Mouse (Mus musculus) liver, embryonic 14.5 days (tissue): ENCODE data around the gene Cabp2. TPM values are rescaled to one million over a fixed set of nuclear protein-coding genes. Genes with fewer than 3 reads are reported as not detected.

Source experiments
- ATAC-seq: fragments of 200-750 bp; cut with Nextera tagmentation; 2 replicates; pipeline ENCODE4 v1.8.0; 2017; ENCODE audit warnings: moderate number of reproducible peaks, mild to moderate bottlenecking, moderate library complexity; ENCODE audit not compliant: insufficient read depth
- DNase-seq, 3 experiments: peaks; one replicate each; pipeline ENCODE4 v3.0.0-alpha.2; 2012 to 2013; ENCODE audit warnings: low read depth in 3 of 3, low spot score in 3 of 3
- H3K27ac ChIP-seq: fragments of 300-500 bp; sonication (generic); 2 replicates; pipeline ENCODE4 v1.5.1; 2014; ENCODE audit warnings: moderate library complexity, mild to moderate bottlenecking, control low read depth, inconsistent platforms
- H3K27me3 ChIP-seq: fragments of 300-500 bp; sonication (generic); 2 replicates; pipeline ENCODE4 v1.6.1; 2014; ENCODE audit warnings: mild to moderate bottlenecking, low read length, moderate library complexity; ENCODE audit not compliant: control insufficient read depth, insufficient read depth
- H3K36me3 ChIP-seq: fragments of 300-500 bp; sonication (generic); replicated peaks from 2 replicates; pipeline ENCODE4 v1.6.1; 2014; ENCODE audit warnings: low read depth; ENCODE audit not compliant: control insufficient read depth, insufficient read depth
- H3K4me1 ChIP-seq, 2 experiments: fragments of 200-500 bp in 1 of 2; fragments of 300-500 bp in 1 of 2; sonication (generic) in 1 of 2; replicated peaks; 2 replicates each; pipeline ENCODE4 v1.6.1; 2012 to 2014; ENCODE audit warnings: antibody characterized with exemption in 1 of 2, inconsistent platforms in 1 of 2, low read length in 1 of 2; ENCODE audit not compliant: control insufficient read depth in 2 of 2, insufficient read depth in 2 of 2
- H3K4me2 ChIP-seq: fragments of 300-500 bp; sonication (generic); 2 replicates; pipeline ENCODE4 v1.6.1; 2014; ENCODE audit warnings: low read depth, mild to moderate bottlenecking, control low read depth, moderate library complexity
- H3K4me3 ChIP-seq, 2 experiments: fragments of 200-500 bp in 1 of 2; fragments of 300-500 bp in 1 of 2; sonication (generic) in 1 of 2; 2 replicates each; pipeline ENCODE4 v1.5.1; 2012 to 2014; ENCODE audit warnings: low read depth in 2 of 2, low read length in 2 of 2, mild to moderate bottlenecking in 2 of 2, control low read depth in 1 of 2, inconsistent platforms in 1 of 2, moderate library complexity in 1 of 2; ENCODE audit not compliant: insufficient read depth in 1 of 2
- H3K9ac ChIP-seq: fragments of 300-500 bp; sonication (generic); replicated peaks from 2 replicates; pipeline ENCODE4 v1.6.1; 2014; ENCODE audit warnings: mild to moderate bottlenecking, control low read depth, moderate library complexity
- H3K9me3 ChIP-seq: fragments of 300-500 bp; sonication (generic); 2 replicates; pipeline ENCODE4 v1.6.1; 2016; ENCODE audit warnings: low read length, mixed read lengths; ENCODE audit not compliant: control insufficient read depth
- CTCF ChIP-seq: IDR thresholded peaks from 2 replicates; pipeline ENCODE4 v1.5.1; 2016; ENCODE audit warnings: antibody characterized with exemption, low read depth, control low read depth
- EP300 ChIP-seq: IDR thresholded peaks from 2 replicates; pipeline ENCODE4 v1.6.1; 2016; ENCODE audit warnings: antibody characterized with exemption, low read depth
- WGBS: fragments of 180-500 bp; shearing (Covaris S2); extraction: QIAGEN DNeasy Blood & Tissue Kit; methylation state at CpG from one replicate; pipeline ENCODE4 v1.1.7; 2014; ENCODE audit not compliant: insufficient replicate concordance; 5-methylcytosine and 5-hydroxymethylcytosine counted together
- polyA plus RNA-seq, 2 experiments: library from polyadenylated mRNA; depleted of rRNA in 1 of 2; stranded (reverse) in 1 of 2; unstranded in 1 of 2; fragments of >200 nt; fragmentation: Nextera tagmentation in 1 of 2; extraction: Ambion mirVana in 1 of 2; gene quantifications; 2 replicates each; pipeline versions ENCODE4 v1.2.1 to v1.2.3; 2012 to 2014

Gene Cabp2
- polyA plus RNA-seq, 2 experiments = 0.16 to 0.44 TPM

- H3K4me2 ChIP-seq = peak within 1 kb of the TSS; percentile 98
- H3K27ac ChIP-seq = peak within 1 kb of the TSS; percentile 46
- 1% methylated on average over 53 of the region's 53 CpGs for WGBS
- H3K9me3 ChIP-seq = no peaks in the 10 kb centered on the region
- peak within 1 kb of the TSS; percentile 60 for H3K9ac ChIP-seq
- peak within 1 kb of the TSS; percentile 55 to 58 for H3K4me3 ChIP-seq
- H3K36me3 ChIP-seq = no peaks in the 10 kb centered on the region
- TF ChIP-seq CTCF = no peak
- TF ChIP-seq EP300 = no peak
- peaks cover 28% of the 10 kb centered on the region for H3K27me3 ChIP-seq
- H3K4me1 ChIP-seq = peaks cover 24 to 29% of the 10 kb centered on the region in 2 experiments
- DNase-seq (no peak), ATAC-seq (no peak)
Measured at GRCm38 (mm10) chr19:4099837-4100717, 18.7 kb downstream of the Cabp2 start, which contains the start of gene Pitpnm1. TSS of gene Pitpnm1 (plus strand) at chr19:4099998.

DNA sequence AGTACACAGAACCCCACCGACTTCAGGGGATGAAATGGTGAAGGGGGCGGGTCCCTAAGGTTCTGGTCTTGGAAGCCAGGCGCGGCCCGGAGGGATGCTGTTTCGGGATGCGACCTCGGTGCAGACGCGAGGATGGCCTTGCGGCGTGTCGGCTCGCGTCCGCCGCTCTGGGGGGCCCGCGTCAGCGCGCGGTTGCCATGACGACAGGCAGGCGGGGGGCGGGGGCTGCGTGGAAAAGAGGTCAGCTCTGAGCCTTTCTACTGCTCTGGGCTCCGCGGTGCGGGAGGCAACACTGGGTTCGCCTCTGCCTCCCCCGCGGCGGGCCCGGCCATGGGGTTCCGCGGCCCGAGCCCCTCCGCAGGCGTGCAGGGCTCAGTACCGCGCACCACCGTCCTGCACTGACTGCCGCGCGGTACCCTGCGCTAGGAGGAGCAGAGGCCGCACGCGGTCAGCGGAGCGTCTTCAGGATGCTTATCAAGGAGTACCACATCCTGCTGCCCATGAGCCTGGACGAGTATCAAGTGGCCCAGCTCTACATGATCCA is 19.4 kb downstream of the Cabp2 start:
- Histone ChIP-seq H3K9ac (no peak overlapping the region), H3K36me3 (no peaks in the 10 kb centered on the region), H3K4me3 (peak overlapping the region; percentile 55 to 58), H3K27ac (no peak overlapping the region), H3K27me3 (peaks cover 28% of the 10 kb centered on the region), H3K4me2 (peak overlapping the region; percentile 90), H3K4me1 (peaks cover 24 to 29% of the 10 kb centered on the region in 2 experiments), H3K9me3 (no peaks in the 10 kb centered on the region)
- no peak for ATAC-seq
- 2% methylated on average over 52 of the region's 52 CpGs for WGBS
- no peak for TF ChIP-seq EP300
- TF ChIP-seq CTCF = no peak
- DNase-seq = no peak

DNA sequence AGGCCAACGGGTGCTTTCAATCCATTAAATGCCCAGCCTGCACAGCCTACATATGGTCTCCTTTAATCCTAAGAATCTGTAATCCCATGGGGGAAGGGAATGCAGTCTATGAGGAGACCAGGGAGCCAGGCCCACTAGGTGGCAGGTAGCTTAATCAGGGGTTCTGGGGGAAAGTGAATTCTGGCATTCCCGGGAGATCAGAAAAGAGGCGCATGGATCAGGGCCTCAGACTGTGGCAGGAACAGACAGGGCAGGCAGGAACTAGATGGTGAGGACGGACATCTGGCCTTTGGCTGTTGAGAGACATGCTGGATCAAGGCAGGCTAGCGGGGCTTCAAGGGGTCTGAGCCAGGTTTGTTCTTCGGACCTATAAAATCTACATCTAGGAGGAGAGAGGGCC is 20.1 kb downstream of the Cabp2 start:
- no peak for ATAC-seq

GRCm38 (mm10) chr19:4102049-4102448 is 20.7 kb downstream of the Cabp2 start:
- ATAC-seq = no peak
- H3K9me3 ChIP-seq = no peaks in the 10 kb centered on the region
- no peak for DNase-seq
- H3K4me1 ChIP-seq = peaks cover 19 to 22% of the 10 kb centered on the region in 2 experiments
- H3K27me3 ChIP-seq = peaks cover 28% of the 10 kb centered on the region
- no peak overlapping the region for H3K4me3 ChIP-seq
- TF ChIP-seq CTCF = no peak
- TF ChIP-seq EP300 = no peak
- no peak overlapping the region for H3K4me2 ChIP-seq
- H3K36me3 ChIP-seq = no peaks in the 10 kb centered on the region
- 61% methylated on average over 2 of the region's 2 CpGs for WGBS
- no peak overlapping the region for H3K9ac ChIP-seq
- no peak overlapping the region for H3K27ac ChIP-seq

More for the DNA sequence above, 20.1 kb downstream of the Cabp2 start:
- H3K4me2 ChIP-seq = no peak overlapping the region
- no peaks in the 10 kb centered on the region for H3K9me3 ChIP-seq
- no peak overlapping the region for H3K9ac ChIP-seq
- H3K36me3 ChIP-seq = no peaks in the 10 kb centered on the region
- WGBS = 83% methylated on average over 6 of the region's 6 CpGs
- no peak overlapping the region for H3K27ac ChIP-seq
- no peak for TF ChIP-seq EP300
- TF ChIP-seq CTCF = no peak
- H3K4me3 ChIP-seq = no peak overlapping the region
- peaks cover 28% of the 10 kb centered on the region for H3K27me3 ChIP-seq
- DNase-seq = no peak
- H3K4me1 ChIP-seq = peaks cover 21 to 23% of the 10 kb centered on the region in 2 experiments

- ATAC-seq (no peak), DNase-seq (no peak)
- H3K4me2 ChIP-seq = no peak overlapping the region
- H3K9me3 ChIP-seq = no peaks in the 10 kb centered on the region
- H3K27me3 ChIP-seq = peaks cover 28% of the 10 kb centered on the region
- no peaks in the 10 kb centered on the region for H3K36me3 ChIP-seq
- H3K27ac ChIP-seq = no peak overlapping the region
- TF ChIP-seq CTCF (no peak), EP300 (no peak)
- 82% methylated on average over 12 of the region's 12 CpGs for WGBS
- no peak overlapping the region for H3K9ac ChIP-seq
- peaks cover 18 to 21% of the 10 kb centered on the region in 2 experiments for H3K4me1 ChIP-seq
- no peak overlapping the region for H3K4me3 ChIP-seq
Measured at GRCm38 (mm10) chr19:4102626-4103025, 21.2 kb downstream of the Cabp2 start.
